Mouse (Mus musculus) stomach, postnatal 0 days (tissue): ENCODE results near the gene Eps8.

Source experiments
- CTCF ChIP-seq: IDR thresholded peaks from 2 replicates; pipeline ENCODE4 v1.5.1; 2016; ENCODE audit warnings: antibody characterized with exemption, low read depth, mild to moderate bottlenecking, moderate library complexity
- EP300 ChIP-seq: optimal IDR thresholded peaks from 2 replicates; pipeline ENCODE3; 2016; ENCODE audit warnings: antibody characterized with exemption

- TF ChIP-seq CTCF (no peak), EP300 (no peak)
Observed at GRCm38 (mm10) chr6:137629603-137630231, 25.0 kb downstream of the Eps8 start.
